Mouse (Mus musculus) ES-Bruce4 (cell line): ENCODE data around the gene Zfp819. TPM values are rescaled to one million over a fixed set of nuclear protein-coding genes. Genes with fewer than 3 reads are reported as not detected.

Source experiments
- H3K27ac ChIP-seq: 2 replicates; pipeline ENCODE4 v1.5.1; 2012; ENCODE audit warnings: low read length, inconsistent platforms; ENCODE audit not compliant: insufficient read depth
- H3K27me3 ChIP-seq: 2 replicates; pipeline ENCODE4 v1.6.1; 2012; ENCODE audit warnings: mild to moderate bottlenecking, low read length, inconsistent platforms; ENCODE audit not compliant: control insufficient read depth, poor library complexity, insufficient read depth, severe bottlenecking
- H3K36me3 ChIP-seq: 2 replicates; pipeline ENCODE4 v1.6.1; 2012; ENCODE audit warnings: inconsistent platforms, mild to moderate bottlenecking, low read length, moderate library complexity; ENCODE audit not compliant: control insufficient read depth, poor library complexity, insufficient read depth, severe bottlenecking
- H3K4me1 ChIP-seq: one replicate; pipeline ENCODE4 v1.8.1; 2011; ENCODE audit warnings: low read length; ENCODE audit not compliant: control insufficient read depth, insufficient read depth
- H3K4me3 ChIP-seq: 2 replicates; pipeline ENCODE4 v1.5.1; 2011; ENCODE audit warnings: low read depth, mild to moderate bottlenecking, low read length
- H3K9ac ChIP-seq: 2 replicates; pipeline ENCODE4 v1.6.1; 2012; ENCODE audit warnings: low read depth, mild to moderate bottlenecking, inconsistent platforms; ENCODE audit not compliant: poor library complexity, severe bottlenecking
- H3K9me3 ChIP-seq: replicated peaks from 2 replicates; pipeline ENCODE4 v1.6.1; 2012; ENCODE audit warnings: mild to moderate bottlenecking, low read length, inconsistent platforms; ENCODE audit not compliant: control insufficient read depth, poor library complexity, insufficient read depth, severe bottlenecking
- CTCF ChIP-seq: IDR thresholded peaks from one replicate; pipeline ENCODE4 v1.8.1; 2011; ENCODE audit warnings: low read depth, low read length
- EP300 ChIP-seq: IDR thresholded peaks from 2 replicates; pipeline ENCODE4 v1.6.1; 2011; ENCODE audit warnings: low read depth, low read length; ENCODE audit not compliant: insufficient read depth
- POLR2A ChIP-seq: IDR thresholded peaks from one replicate; pipeline ENCODE4 v1.8.1; 2011; ENCODE audit warnings: low read length; ENCODE audit not compliant: insufficient read depth
- polyA plus RNA-seq: library from polyadenylated mRNA; stranded (reverse); fragments of >200 nt; gene quantifications from 2 replicates; pipeline ENCODE4 v1.2.4, GENCODE M21; 2011; ENCODE audit warnings: low read depth; ENCODE audit not compliant: missing spikeins, insufficient read depth, insufficient read length

Gene Zfp819
- polyA plus RNA-seq, 1 experiment, result 3.4 TPM

DNA sequence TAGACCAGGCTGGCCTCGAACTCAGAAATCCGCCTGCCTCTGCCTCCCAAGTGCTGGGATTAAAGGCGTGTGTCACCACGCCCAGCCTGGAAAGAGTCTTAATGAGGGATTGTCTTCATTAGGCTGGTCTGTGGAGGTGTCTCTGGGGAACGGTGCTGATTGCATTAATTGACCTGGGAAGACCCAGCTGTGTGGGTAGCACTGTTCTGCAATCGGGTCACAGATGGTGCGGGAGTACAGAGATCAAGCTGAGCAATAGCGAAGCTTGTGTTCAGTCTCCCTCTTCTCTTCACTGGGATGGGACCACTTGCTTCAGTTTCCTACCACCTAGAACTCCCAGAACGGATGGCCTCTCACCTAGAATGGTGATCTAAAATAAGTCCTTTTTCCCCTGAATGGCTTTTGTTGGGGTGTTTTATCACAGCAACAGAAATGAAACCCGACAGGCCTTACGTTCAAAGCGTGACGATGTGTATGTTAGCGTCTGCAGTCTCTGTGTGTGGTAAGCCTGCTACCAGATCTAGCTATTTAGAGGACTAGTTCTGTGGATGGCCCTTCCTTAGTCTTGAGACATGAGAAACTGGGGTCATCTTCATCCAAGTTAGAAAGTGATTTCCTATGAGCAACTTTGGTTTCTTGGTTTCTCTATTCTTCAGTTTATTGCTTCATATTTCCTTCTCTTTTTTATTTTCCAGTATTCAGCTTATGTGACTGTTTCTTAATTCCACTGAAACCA lies 7.0 kb downstream of the Zfp819 start:
- no peak overlapping the region for H3K9ac ChIP-seq
- no peak overlapping the region for H3K27ac ChIP-seq
- H3K4me1 ChIP-seq, result peaks cover 4% of the 10 kb centered on the region
- no peaks in the 10 kb centered on the region for H3K27me3 ChIP-seq
- H3K9me3 ChIP-seq, result no peaks in the 10 kb centered on the region
- no peak for TF ChIP-seq EP300
- no peak for TF ChIP-seq POLR2A
- TF ChIP-seq CTCF, result no peak
- peaks cover 31% of the 10 kb centered on the region for H3K36me3 ChIP-seq
- H3K4me3 ChIP-seq, result no peak overlapping the region

DNA sequence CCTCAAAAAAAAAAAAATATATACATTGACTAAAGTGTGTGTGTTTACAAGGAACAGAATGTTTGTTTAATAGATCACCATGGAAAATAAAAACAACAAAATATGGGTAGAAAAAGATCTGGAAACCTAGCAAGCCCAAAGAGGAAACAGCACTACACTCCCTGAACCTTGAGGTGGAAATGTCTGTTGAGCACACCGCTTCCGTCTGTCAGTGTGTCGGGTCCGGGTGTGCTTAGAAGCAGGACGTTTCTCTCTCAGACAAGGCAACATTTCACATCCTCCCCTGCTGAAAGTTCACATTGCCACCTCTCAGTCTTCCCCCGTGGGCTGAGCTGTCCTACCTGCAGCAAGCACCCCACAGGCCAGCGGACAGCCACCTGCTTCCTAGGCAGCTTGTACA lies 16.0 kb downstream of the Zfp819 start:
- Histone ChIP-seq H3K27ac (no peak overlapping the region), H3K9me3 (no peaks in the 10 kb centered on the region), H3K9ac (no peak overlapping the region), H3K4me3 (no peak overlapping the region), H3K36me3 (peaks cover 8% of the 10 kb centered on the region; the same call in 1 of the 2 replicates), H3K4me1 (no peaks in the 10 kb centered on the region), H3K27me3 (no peaks in the 10 kb centered on the region)
- TF ChIP-seq CTCF (no peak), EP300 (no peak), POLR2A (no peak)

DNA sequence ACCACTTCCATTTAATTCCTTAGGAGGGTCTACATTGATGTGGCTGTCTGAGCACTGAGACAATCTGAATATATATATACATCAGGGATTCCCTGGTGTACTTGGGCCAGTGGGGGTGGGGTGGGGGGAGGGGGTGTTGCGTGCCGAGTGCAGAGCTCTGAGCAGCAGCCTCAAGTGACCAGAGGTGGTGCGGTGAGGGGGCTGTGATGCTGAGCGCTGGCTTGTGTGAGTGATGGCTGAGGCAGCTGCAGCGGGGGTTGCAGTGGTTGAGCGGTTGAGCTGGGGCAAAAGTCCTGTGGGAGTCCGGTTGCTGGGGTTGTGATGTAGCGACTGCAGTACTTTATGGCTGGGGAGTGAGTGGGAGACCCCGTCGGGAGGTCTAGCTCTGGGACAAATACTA lies 16.9 kb downstream of the Zfp819 start:
- H3K9me3 ChIP-seq, result no peaks in the 10 kb centered on the region
- no peaks in the 10 kb centered on the region for H3K4me1 ChIP-seq
- TF ChIP-seq EP300, result no peak
- no peak for TF ChIP-seq POLR2A
- TF ChIP-seq CTCF, result no peak
- H3K27me3 ChIP-seq, result no peaks in the 10 kb centered on the region
- H3K4me3 ChIP-seq, result peak overlapping the region; percentile 3; the same call in 1 of the 2 replicates
- H3K36me3 ChIP-seq, result peaks cover 3% of the 10 kb centered on the region; the same call in 1 of the 2 replicates
- H3K9ac ChIP-seq, result peak overlapping the region; percentile 18; the same call in 1 of the 2 replicates
- H3K27ac ChIP-seq, result no peak overlapping the region

DNA sequence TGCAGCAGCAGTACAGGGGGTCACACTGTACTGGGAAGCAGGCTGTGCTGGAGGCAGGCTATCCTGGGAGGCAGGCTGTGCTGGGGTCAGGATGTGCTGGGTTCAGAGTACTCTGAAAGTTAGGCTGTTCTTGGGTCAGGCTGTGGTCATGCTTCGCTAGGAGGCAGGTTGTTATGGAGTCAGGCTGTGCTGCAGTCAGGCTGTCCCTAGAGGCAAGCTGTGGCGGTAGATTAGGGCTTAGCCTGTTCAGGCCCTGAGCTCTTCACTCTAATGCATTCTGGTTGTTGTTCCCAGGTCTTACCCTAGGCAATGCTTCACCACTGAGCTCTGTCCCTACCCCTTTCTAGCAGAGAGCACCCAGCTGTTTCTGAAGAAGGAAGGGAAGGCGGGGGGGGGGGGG lies 18.1 kb downstream of the Zfp819 start:
- H3K4me1 ChIP-seq, result no peaks in the 10 kb centered on the region
- no peaks in the 10 kb centered on the region for H3K36me3 ChIP-seq
- TF ChIP-seq EP300 (no peak), POLR2A (no peak), CTCF (no peak)
- no peak overlapping the region for H3K9ac ChIP-seq
- no peaks in the 10 kb centered on the region for H3K9me3 ChIP-seq
- no peaks in the 10 kb centered on the region for H3K27me3 ChIP-seq
- H3K4me3 ChIP-seq, result no peak overlapping the region
- no peak overlapping the region for H3K27ac ChIP-seq

DNA sequence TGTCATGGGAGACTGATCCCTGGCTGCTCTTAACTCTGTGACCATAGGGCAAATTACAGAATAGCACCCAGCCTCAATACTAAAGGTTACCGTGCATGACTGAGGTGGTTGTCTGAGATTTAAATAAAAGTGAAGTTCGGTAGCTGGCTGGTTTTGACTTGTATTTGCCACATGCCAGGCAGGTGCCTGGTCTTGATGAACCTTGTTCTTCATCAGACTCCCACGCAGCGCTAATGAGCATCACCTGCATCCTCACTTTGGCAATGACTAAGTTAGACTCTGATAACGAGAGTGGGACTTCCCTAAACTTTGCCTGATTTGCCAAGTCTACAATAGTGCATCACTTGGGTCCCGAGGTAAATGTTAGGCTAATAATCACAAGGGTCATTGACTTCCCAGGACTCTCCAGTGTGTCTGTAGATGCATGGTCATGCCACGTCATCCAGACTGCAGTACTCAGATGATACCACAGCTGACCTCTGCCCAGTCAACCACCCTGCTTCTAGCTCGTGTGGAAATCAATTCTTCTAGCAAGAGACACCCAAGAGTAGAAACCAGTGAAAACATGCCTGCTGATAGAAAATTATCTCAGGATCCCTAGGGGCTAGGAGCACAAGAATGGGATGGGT lies 18.9 kb downstream of the Zfp819 start:
- no peak overlapping the region for H3K9ac ChIP-seq
- H3K36me3 ChIP-seq, result no peaks in the 10 kb centered on the region
- H3K4me3 ChIP-seq, result no peak overlapping the region
- no peaks in the 10 kb centered on the region for H3K4me1 ChIP-seq
- no peaks in the 10 kb centered on the region for H3K27me3 ChIP-seq
- TF ChIP-seq CTCF, result no peak
- H3K27ac ChIP-seq, result no peak overlapping the region
- H3K9me3 ChIP-seq, result no peaks in the 10 kb centered on the region

DNA sequence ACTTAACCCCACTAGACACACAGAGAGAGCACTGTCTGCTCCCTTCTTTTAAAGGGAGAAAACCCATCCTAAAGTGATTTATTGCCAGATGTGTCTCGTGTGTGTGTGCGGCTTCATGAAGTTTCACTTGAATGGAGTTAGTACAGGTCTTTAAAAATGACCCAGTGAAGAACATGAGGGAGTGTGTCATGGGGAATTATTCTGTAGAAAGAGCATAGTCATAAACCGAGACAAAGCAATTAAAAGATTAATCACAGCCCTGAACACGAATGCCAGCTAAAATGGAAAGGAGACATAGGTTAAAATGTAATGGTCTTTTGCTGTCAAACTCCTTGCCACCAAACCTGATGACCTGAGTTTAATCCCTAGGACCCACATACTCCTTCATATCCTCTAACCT lies 27.0 kb downstream of the Zfp819 start:
- Histone ChIP-seq H3K36me3 (no peaks in the 10 kb centered on the region), H3K4me3 (no peak overlapping the region), H3K4me1 (no peaks in the 10 kb centered on the region), H3K9ac (no peak overlapping the region), H3K9me3 (no peaks in the 10 kb centered on the region), H3K27me3 (no peaks in the 10 kb centered on the region), H3K27ac (no peak overlapping the region)
- no peak for TF ChIP-seq POLR2A
- TF ChIP-seq EP300, result no peak
- no peak for TF ChIP-seq CTCF
